ENCODE assay signal across 8 mouse cellular contexts in the genomic region with DNA sequence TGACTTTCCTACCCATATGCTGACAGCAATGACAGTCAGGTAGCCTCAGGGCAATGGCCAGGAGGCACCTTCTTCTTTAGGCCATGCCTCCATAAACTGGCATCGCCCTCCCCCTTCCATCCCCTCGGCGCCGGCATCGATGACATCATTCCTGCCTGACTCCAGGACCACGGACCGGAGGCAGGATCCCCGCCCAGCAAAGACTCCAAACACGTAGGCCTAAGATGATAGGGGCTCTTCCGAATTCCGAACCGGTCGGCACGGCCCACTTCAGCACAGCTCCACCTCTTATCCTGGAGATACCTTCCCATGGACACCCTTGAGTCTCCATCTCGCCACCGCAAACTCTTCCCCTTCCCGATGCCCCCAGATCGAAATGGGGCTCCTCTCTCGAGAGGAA. TPM values are rescaled to one million over a fixed set of nuclear protein-coding genes. Genes with fewer than 3 reads are reported as not detected.
DNase-seq lines count a peak whose midpoint lies in the region; ATAC-seq and TF ChIP-seq lines count a peak whose summit lies in the region.

No protein-coding gene starts in this region.

- no peak for TF ChIP-seq CTCF in olfactory bulb, adult 2 months (IDR thresholded peaks at IDR 0.05; ENCODE audit: insufficient read depth, low read depth, low read length)

- peak; percentile 55 for DNase-seq in kidney, adult 11 months
- no peak for DNase-seq in kidney, adult 9 months
- peak; percentile 81 for DNase-seq in cerebellum, adult 9-10 months
- DNase-seq in heart, embryonic 10.5 days (ENCODE audit: low spot score) = no peak
- DNase-seq in kidney, postnatal 10 days = peak; percentile 65
- DNase-seq in ovary, postnatal 14 days (ENCODE audit: low spot score) = no peak

- WGBS in heart, embryonic 10.5 days = 5% methylated on average over 19 of the region's 19 CpGs
- 22% methylated on average over 19 of the region's 19 CpGs for WGBS in liver, embryonic 16.5 days (ENCODE audit: insufficient replicate concordance)
- 4% methylated on average over 19 of the region's 19 CpGs for WGBS in olfactory bulb, adult 2 months

- H3K9me3 ChIP-seq in heart, embryonic 10.5 days = no peaks in the 10 kb centered on the region
- H3K9me3 ChIP-seq in liver, embryonic 16.5 days (replicated peaks; ENCODE audit: control insufficient read depth, low read length) = no peaks in the 10 kb centered on the region

- TF ChIP-seq POLR2A in olfactory bulb, adult 2 months (IDR thresholded peaks at IDR 0.05; ENCODE audit: insufficient read depth, low read depth, low read length) = no peak

- no peaks in the 10 kb centered on the region for H3K36me3 ChIP-seq in heart, embryonic 10.5 days
- no peaks in the 10 kb centered on the region for H3K36me3 ChIP-seq in liver, embryonic 16.5 days (ENCODE audit: control insufficient read depth, insufficient read depth)

- peaks cover 17% of the 10 kb centered on the region for H3K4me1 ChIP-seq in heart, embryonic 10.5 days
- peaks cover 7% of the 10 kb centered on the region for H3K4me1 ChIP-seq in liver, embryonic 16.5 days (ENCODE audit: control insufficient read depth, low read depth, low read length)
- peaks cover 28% of the 10 kb centered on the region for H3K4me1 ChIP-seq in olfactory bulb, adult 2 months (ENCODE audit: control insufficient read depth, insufficient read depth, low read length)

- H3K27me3 ChIP-seq in heart, embryonic 10.5 days (ENCODE audit: insufficient read depth, poor library complexity, severe bottlenecking) = peaks cover 46% of the 10 kb centered on the region
- peaks cover 15% of the 10 kb centered on the region for H3K27me3 ChIP-seq in liver, embryonic 16.5 days (ENCODE audit: control insufficient read depth, insufficient read depth, low read depth, low read length)

- H3K9ac ChIP-seq in liver, embryonic 16.5 days (ENCODE audit: low read depth, low read length) = no peak overlapping the region; the same call in 1 of the 2 replicates

- H3K4me2 ChIP-seq in liver, embryonic 16.5 days (ENCODE audit: low read depth, low read length) = peak overlapping the region; percentile 78

- H3K27ac ChIP-seq in heart, embryonic 10.5 days = 0 out of 2 replicates have a peak overlapping the region, but pooled peaks have one; percentile 83
- no peak overlapping the region for H3K27ac ChIP-seq in liver, embryonic 16.5 days (ENCODE audit: low read length)
- peak overlapping the region; percentile 74 for H3K27ac ChIP-seq in olfactory bulb, adult 2 months (ENCODE audit: insufficient read depth, low read depth, low read length)

- no peak for ATAC-seq in liver, embryonic 16.5 days (ENCODE audit: low read depth)

- peak overlapping the region; percentile 86 for H3K4me3 ChIP-seq in heart, embryonic 10.5 days
- H3K4me3 ChIP-seq in liver, embryonic 16.5 days (ENCODE audit: low read depth, low read length) = peak overlapping the region; percentile 63
- peak overlapping the region; percentile 91 for H3K4me3 ChIP-seq in olfactory bulb, adult 2 months (ENCODE audit: insufficient read depth, low read depth, low read length)

RNA-seq across cellular contexts. Expression of gene Fam219a, which starts 1.1 kb away (rescaled TPM):
- polyA plus RNA-seq in heart, embryonic 10.5 days (2016; fragmentation: Nextera tagmentation; extraction: Ambion mirVana) = 1.5 and 2.2 TPM in 2 replicates
- 0.67 and 0.98 TPM in 2 replicates for polyA plus RNA-seq in liver, embryonic 16.5 days (2015; fragmentation: Nextera tagmentation; extraction: Ambion mirVana)
- not detected in 2 replicates for polyA plus RNA-seq in olfactory bulb, adult 2 months (2012; ENCODE audit: insufficient read depth, insufficient read length, low replicate concordance, missing spikeins)

RNA-seq across cellular contexts. Expression of gene Dnaic1, which starts 1.3 kb away (rescaled TPM):
- 1.4 and 1.7 TPM in 2 replicates for polyA plus RNA-seq in heart, embryonic 10.5 days (2016; fragmentation: Nextera tagmentation; extraction: Ambion mirVana)
- 4.3 and 4.9 TPM in 2 replicates for polyA plus RNA-seq in liver, embryonic 16.5 days (2015; fragmentation: Nextera tagmentation; extraction: Ambion mirVana)
- polyA plus RNA-seq in olfactory bulb, adult 2 months (2012; ENCODE audit: insufficient read depth, insufficient read length, low replicate concordance, missing spikeins) = not detected in 2 replicates

RNA-seq across cellular contexts. Expression of gene 1110017D15Rik, which starts 51.1 kb away (rescaled TPM):
- 1.0 TPM in 1 of 2 replicates, not detected in the other for polyA plus RNA-seq in heart, embryonic 10.5 days (2016; fragmentation: Nextera tagmentation; extraction: Ambion mirVana)
- polyA plus RNA-seq in liver, embryonic 16.5 days (2015; fragmentation: Nextera tagmentation; extraction: Ambion mirVana) = not detected in 2 replicates
- not detected in 2 replicates for polyA plus RNA-seq in olfactory bulb, adult 2 months (2012; ENCODE audit: insufficient read depth, insufficient read length, low replicate concordance, missing spikeins)

Comparison
In these comparisons a context has a peak if more than half of its experiments do, and no peak if none do; other contexts are left out.
1. DNase-seq: peak in kidney, adult 11 months (single experiment), cerebellum, adult 9-10 months (single experiment) and kidney, postnatal 10 days (single experiment); none in kidney, adult 9 months (single experiment), heart, embryonic 10.5 days (single experiment) and ovary, postnatal 14 days (single experiment).
2. Peak in every context shown above with its lines, with median percentiles within 50 percentile points of each other: H3K4me3 ChIP-seq.